Mouse (Mus musculus) urinary bladder, adult 18-20 months (tissue): ENCODE data around the gene Ppp1r27.
"Not testable (repeated sequence)": the region's sequence is repeated elsewhere in the genome, so short reads cannot be mapped to it uniquely, and the experiment has no call there.

ENCODE experiments used
- DNase-seq, 2 experiments: peaks; one replicate each; pipeline ENCODE4 v3.0.0; 2022; ENCODE audit warnings: low spot score in 2 of 2, mixed read lengths in 2 of 2

The Ppp1r27 gene

GRCm38 (mm10) chr11:120515611-120516010 is 35.3 kb downstream of the Ppp1r27 start:
- DNase-seq = peak; percentile 82 to 92

GRCm38 (mm10) chr11:120514262-120514661 is 36.7 kb downstream of the Ppp1r27 start:
- not testable (repeated sequence) for DNase-seq

- no peak for DNase-seq
These were observed 38.0 kb downstream of the Ppp1r27 start for GRCm38 (mm10) chr11:120512790-120513453.

- DNase-seq = no peak
These were observed 40.4 kb downstream of the Ppp1r27 start for GRCm38 (mm10) chr11:120510375-120511030.

- DNase-seq = no peak
These were observed 41.0 kb downstream of the Ppp1r27 start for GRCm38 (mm10) chr11:120509940-120510339.

- DNase-seq = no peak
These were observed 42.6 kb downstream of the Ppp1r27 start for GRCm38 (mm10) chr11:120508290-120508870.

GRCm38 (mm10) chr11:120507611-120508289 is 43.2 kb downstream of the Ppp1r27 start:
- DNase-seq = no peak

- no peak for DNase-seq
These were observed 44.0 kb downstream of the Ppp1r27 start for GRCm38 (mm10) chr11:120506899-120507298.

GRCm38 (mm10) chr11:120505661-120506060 is 45.3 kb downstream of the Ppp1r27 start:
- no peak for DNase-seq

- DNase-seq = no peak
These were observed 49.2 kb downstream of the Ppp1r27 start for GRCm38 (mm10) chr11:120501701-120502100.

GRCm38 (mm10) chr11:120501018-120501417 is 49.9 kb downstream of the Ppp1r27 start:
- no peak for DNase-seq

- peak; percentile 82 to 90 for DNase-seq
These were observed 50.6 kb downstream of the Ppp1r27 start for GRCm38 (mm10) chr11:120500357-120500756.
